Mouse (Mus musculus): ENCODE measurements around the gene Cox10.

Cox10 gene

DNA sequence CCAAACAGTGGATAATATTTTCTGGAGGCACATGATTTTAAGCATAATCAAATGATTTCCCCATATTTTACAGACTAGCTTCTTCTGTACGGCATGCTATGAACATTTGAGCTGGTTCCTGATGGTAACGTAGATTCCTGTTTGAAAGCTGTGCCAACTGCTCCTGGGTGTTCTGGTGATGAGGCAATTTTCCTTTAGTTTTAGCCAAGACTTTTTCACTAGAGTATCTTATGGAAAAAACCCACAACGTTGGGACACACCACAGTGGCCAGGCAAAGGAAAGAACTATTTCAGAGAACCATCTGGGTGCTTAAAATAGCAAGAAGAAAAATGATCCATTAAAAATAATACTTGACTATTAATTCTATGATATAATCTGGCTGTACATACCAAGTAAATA lies 35.2 kb downstream of the Cox10 start:
- no peak for DNase-seq

- DNase-seq = no peak
Observed at GRCm38 (mm10) chr11:64041281-64041680, 38.0 kb downstream of the Cox10 start.

- no peak for DNase-seq
Observed at GRCm38 (mm10) chr11:64039600-64039999, 39.7 kb downstream of the Cox10 start.

- no peak for DNase-seq
Observed at GRCm38 (mm10) chr11:64037471-64038125, 41.7 kb downstream of the Cox10 start.

- no peak for DNase-seq
Observed at GRCm38 (mm10) chr11:64036306-64036705, 43.0 kb downstream of the Cox10 start.

GRCm38 (mm10) chr11:64035709-64036108 lies 43.6 kb downstream of the Cox10 start:
- DNase-seq = no peak

- no peak for DNase-seq
Observed at GRCm38 (mm10) chr11:64034686-64035085, 44.6 kb downstream of the Cox10 start.

DNA sequence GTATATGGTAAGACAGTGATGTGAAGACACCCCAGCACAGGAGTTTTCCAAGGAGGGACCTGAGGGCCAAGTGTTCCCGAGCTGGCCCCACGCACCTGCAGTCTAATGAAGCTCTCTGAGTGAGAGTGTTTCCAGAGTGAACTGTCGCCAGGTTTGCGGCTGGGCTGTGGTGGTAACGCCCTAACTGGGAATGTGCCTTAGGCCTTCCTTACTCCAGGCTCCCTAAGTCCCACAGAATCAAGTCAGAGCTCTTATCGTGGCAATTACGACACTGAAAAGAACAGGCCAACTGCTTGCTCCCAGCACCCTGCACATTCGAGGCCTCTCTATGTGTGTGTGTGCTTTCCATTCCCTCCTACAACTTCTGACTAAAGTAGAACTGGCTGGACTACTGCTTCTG lies 51.8 kb downstream of the Cox10 start:
- DNase-seq = no peak

GRCm38 (mm10) chr11:64025843-64026242 lies 53.4 kb downstream of the Cox10 start:
- DNase-seq = no peak

GRCm38 (mm10) chr11:64024575-64024974 lies 54.7 kb downstream of the Cox10 start:
- no peak for DNase-seq

GRCm38 (mm10) chr11:64023380-64023981 lies 55.8 kb downstream of the Cox10 start:
- no peak for DNase-seq

GRCm38 (mm10) chr11:64022403-64023047 lies 56.7 kb downstream of the Cox10 start:
- DNase-seq = no peak

DNA sequence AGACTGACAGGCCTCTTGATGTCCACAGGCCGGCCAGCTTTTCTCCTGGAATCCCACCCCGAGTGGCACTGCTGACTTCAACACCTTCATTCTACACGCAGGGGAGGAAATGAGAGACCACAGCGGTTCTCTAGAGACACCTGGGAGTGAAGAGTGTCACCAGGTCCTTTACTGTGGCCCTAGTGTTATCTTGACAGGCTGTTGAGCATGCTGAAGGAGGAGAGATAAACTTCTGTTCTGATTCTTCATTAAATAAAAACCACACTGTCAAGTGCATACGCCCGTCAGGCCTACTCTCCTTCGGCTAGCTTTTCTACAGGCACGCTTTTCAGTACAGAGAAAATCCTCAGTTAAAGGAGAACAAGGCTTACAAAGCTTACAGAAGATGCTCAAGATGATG lies 60.0 kb downstream of the Cox10 start:
- no peak for DNase-seq

DNA sequence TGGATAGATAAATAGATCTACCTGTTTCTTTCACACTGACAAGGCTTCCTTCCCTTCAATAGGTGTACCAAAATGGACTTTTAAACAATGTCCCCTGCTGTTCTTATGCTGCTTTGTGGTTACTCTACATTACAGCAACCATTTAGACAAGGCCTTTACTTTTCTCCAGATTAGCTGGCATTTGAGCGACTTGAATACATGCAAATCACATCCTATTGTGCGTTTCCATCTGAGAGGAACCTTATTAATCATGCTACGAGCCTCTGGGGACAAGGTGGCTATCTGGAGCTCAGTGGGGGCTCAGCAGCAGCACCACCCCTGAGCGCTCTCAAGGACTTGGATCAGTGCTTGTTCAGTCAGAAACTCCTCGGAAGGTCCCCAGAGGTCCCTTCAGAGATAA lies 61.1 kb downstream of the Cox10 start:
- DNase-seq = no peak

- no peak for DNase-seq
Observed at GRCm38 (mm10) chr11:64015309-64015708, 64.0 kb downstream of the Cox10 start.

- no peak for DNase-seq
Observed at GRCm38 (mm10) chr11:64010724-64011496, 68.4 kb downstream of the Cox10 start.

- DNase-seq = no peak
Observed at GRCm38 (mm10) chr11:64004152-64004551, 75.1 kb downstream of the Cox10 start.

DNA sequence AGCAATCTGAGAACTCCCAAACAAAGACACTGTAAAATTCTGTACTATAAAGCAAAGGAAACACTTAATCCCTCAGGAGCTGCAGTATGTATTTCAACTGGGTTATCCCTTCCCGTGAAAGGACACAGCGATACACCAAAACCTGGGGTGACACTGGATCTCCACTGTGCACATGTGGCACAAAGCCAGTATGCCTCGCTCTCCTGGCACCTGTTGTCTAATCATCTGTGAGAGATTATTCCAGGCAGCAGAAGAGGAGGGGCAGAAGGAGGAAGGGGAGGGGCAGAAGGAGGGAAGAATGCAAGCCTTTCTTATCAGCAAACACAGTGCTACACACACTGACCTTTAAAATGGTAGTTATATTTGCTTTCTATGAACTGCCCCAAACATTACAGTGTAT lies 75.8 kb downstream of the Cox10 start:
- no peak for DNase-seq

DNA sequence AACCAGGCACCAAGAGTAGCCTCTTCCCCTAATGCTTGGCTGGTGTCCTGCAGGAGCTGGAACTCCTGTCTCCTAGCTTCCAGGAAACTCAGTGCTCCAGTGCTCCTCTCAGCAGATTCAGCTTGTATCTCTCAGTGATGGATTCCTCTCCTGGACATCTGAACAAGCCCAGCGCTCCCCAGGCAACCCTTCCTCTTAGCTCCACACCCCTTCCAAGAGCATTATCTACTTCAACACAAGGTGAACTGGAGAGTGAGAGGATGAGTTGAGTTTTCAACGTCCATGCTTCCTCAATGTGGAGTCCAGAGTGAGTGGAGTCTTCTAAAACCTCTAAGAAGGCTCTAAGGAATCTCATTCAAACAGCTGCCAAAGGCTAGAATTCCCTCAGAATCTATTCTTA lies 76.6 kb downstream of the Cox10 start:
- no peak for DNase-seq

DNA sequence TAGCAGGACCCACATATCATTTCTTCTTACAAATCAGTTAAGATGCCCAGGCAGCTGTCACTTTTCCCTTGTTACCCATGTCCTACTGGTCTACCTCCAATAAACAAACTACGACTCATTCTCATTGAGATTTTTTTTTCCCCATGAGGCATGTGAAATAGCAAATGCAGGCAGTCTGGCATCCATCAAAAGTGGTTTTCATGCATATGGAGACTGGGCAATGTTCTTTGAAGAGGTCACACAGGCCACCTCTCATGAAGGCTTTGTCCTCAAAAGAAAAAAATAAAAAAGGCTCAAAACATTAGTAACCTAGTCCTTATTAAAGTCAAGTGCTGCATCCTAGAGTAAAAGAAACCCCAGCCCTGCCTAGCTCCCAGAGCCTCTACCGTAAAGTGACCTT lies 78.2 kb downstream of the Cox10 start:
- DNase-seq = no peak

GRCm38 (mm10) chr11:64000200-64000794 lies 79.0 kb downstream of the Cox10 start:
- DNase-seq = no peak

DNA sequence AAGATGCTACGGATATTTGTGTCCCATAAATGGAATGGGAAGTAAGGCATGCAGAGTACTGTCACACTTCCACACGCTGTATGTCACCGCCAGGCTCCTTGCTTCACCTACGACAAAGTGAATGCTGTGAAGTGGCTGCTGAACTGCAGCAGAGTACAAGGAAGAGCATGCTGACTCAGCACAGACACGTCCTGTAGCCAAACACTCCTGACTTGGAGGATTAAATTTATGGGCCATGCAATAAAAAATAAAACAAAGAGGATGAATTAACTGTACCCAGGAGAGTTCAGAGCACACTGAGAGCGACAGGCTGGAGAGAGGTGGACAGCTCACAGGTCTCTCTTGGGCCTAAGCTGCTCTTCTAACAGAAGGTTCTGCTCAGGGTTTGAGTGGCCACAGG lies 79.8 kb downstream of the Cox10 start:
- DNase-seq = no peak

DNA sequence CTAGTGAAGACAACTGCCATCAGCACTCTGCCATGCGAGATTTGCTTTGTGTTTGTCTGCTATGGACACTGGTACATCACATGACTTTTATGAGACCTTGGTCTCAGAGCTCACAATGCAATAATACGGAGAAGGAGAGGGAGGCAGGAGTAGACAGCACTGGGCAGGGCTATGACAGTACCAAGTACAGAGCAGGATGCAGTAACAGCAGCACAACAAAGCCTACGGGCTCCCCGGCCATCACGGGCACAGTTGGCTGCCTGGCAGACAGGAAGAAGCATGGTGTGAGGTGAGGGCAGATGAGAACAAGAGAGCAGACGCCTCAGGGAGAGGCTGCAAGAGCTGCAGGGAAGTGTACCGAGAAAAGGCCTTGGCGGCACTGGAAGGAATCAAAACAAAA lies 87.3 kb downstream of the Cox10 start:
- DNase-seq = no peak

Measured in lung, postnatal 10 days (tissue).